Mouse (Mus musculus): ENCODE results near the gene Riiad1.

The Riiad1 gene

GRCm38 (mm10) chr3:94480291-94480884 is at the start of gene Riiad1:
Gene Riiad1, minus strand, starts transcription at chr3:94480341.
- DNase-seq (ENCODE audit: low spot score in 2 of 2): no peak

GRCm38 (mm10) chr3:94526731-94527130 is 46.6 kb upstream of the Riiad1 start:
- no peak for DNase-seq (ENCODE audit: low spot score in 2 of 2)

- DNase-seq (ENCODE audit: low spot score in 2 of 2): no peak
These were observed 26.5 kb upstream of the Riiad1 start for GRCm38 (mm10) chr3:94506664-94507063.

GRCm38 (mm10) chr3:94502243-94502642 is 22.1 kb upstream of the Riiad1 start:
- no peak for DNase-seq (ENCODE audit: low spot score in 2 of 2)

- no peak for DNase-seq (ENCODE audit: low spot score in 2 of 2)
These were observed 17.0 kb upstream of the Riiad1 start for GRCm38 (mm10) chr3:94497162-94497561.

GRCm38 (mm10) chr3:94487581-94487980 is 7.4 kb upstream of the Riiad1 start:
- DNase-seq (ENCODE audit: low spot score in 2 of 2): no peak

GRCm38 (mm10) chr3:94485922-94486321 is 5.8 kb upstream of the Riiad1 start:
- no peak for DNase-seq (ENCODE audit: low spot score in 2 of 2)

- no peak for DNase-seq (ENCODE audit: low spot score in 2 of 2)
These were observed 3.8 kb upstream of the Riiad1 start for GRCm38 (mm10) chr3:94483790-94484439.

GRCm38 (mm10) chr3:94482764-94483385 is 2.7 kb upstream of the Riiad1 start:
- peak; percentile 42 to 70 for DNase-seq (ENCODE audit: low spot score in 2 of 2)

- no peak for DNase-seq (ENCODE audit: low spot score in 2 of 2)
These were observed 1.3 kb upstream of the Riiad1 start for GRCm38 (mm10) chr3:94481429-94481828.

- no peak for DNase-seq (ENCODE audit: low spot score in 2 of 2)
These were observed 577 bp downstream of the Riiad1 start for GRCm38 (mm10) chr3:94479564-94479963.

GRCm38 (mm10) chr3:94478591-94479169 is 1.5 kb downstream of the Riiad1 start:
- no peak for DNase-seq (ENCODE audit: low spot score in 2 of 2)

GRCm38 (mm10) chr3:94477981-94478422 is 2.1 kb downstream of the Riiad1 start, which contains the start of gene Celf3:
Gene Celf3, plus strand, starts transcription at chr3:94478295.
- DNase-seq (ENCODE audit: low spot score in 2 of 2): no peak

- DNase-seq (ENCODE audit: low spot score in 2 of 2): no peak
These were observed 2.7 kb downstream of the Riiad1 start for GRCm38 (mm10) chr3:94477444-94477843.

GRCm38 (mm10) chr3:94476301-94477035 is 3.7 kb downstream of the Riiad1 start:
- DNase-seq (ENCODE audit: low spot score in 2 of 2): peak in 1 of 2 experiments; percentile 25

- no peak for DNase-seq (ENCODE audit: low spot score in 2 of 2)
These were observed 6.4 kb downstream of the Riiad1 start for GRCm38 (mm10) chr3:94473567-94474232.

- DNase-seq (ENCODE audit: low spot score in 2 of 2): no peak
These were observed 7.0 kb downstream of the Riiad1 start for GRCm38 (mm10) chr3:94473115-94473505.

- peak in 1 of 2 experiments; percentile 31 for DNase-seq (ENCODE audit: low spot score in 2 of 2)
These were observed 7.6 kb downstream of the Riiad1 start for GRCm38 (mm10) chr3:94472447-94473114.

- peak; percentile 15 to 59 for DNase-seq (ENCODE audit: low spot score in 2 of 2)
These were observed 11.2 kb downstream of the Riiad1 start for GRCm38 (mm10) chr3:94468931-94469330.

GRCm38 (mm10) chr3:94465632-94466430 is 14.3 kb downstream of the Riiad1 start:
- DNase-seq (ENCODE audit: low spot score in 2 of 2): no peak
